Mouse (Mus musculus) limb, embryonic 13.5 days (tissue): Measurements from ENCODE around the gene Cacna2d3. TPM values are rescaled to one million over a fixed set of nuclear protein-coding genes. Genes with fewer than 3 reads are reported as not detected.

Experiments
- ATAC-seq: fragments of 200-750 bp; cut with Nextera tagmentation; 2 replicates; pipeline ENCODE4 v1.8.0; 2017; ENCODE audit warnings: low read depth, moderate number of reproducible peaks, moderate TSS enrichment; ENCODE audit not compliant: low FRiP score
- H3K27ac ChIP-seq: fragments of 300-500 bp; sonication (generic); 2 replicates; pipeline ENCODE4 v1.5.1; 2015; ENCODE audit warnings: inconsistent platforms, mild to moderate bottlenecking, moderate library complexity
- H3K27me3 ChIP-seq: fragments of 300-500 bp; sonication (generic); 2 replicates; pipeline ENCODE4 v1.6.1; 2015; ENCODE audit warnings: mild to moderate bottlenecking, inconsistent platforms
- H3K36me3 ChIP-seq: fragments of 300-500 bp; sonication (generic); 2 replicates; pipeline ENCODE4 v1.6.1; 2015; ENCODE audit warnings: inconsistent platforms, mild to moderate bottlenecking, moderate library complexity
- H3K4me1 ChIP-seq: fragments of 300-500 bp; sonication (generic); 2 replicates; pipeline ENCODE4 v1.6.1; 2015; ENCODE audit warnings: inconsistent platforms
- H3K4me2 ChIP-seq: fragments of 300-500 bp; sonication (generic); replicated peaks from 2 replicates; pipeline ENCODE4 v1.6.1; 2015; ENCODE audit warnings: inconsistent platforms, mild to moderate bottlenecking, moderate library complexity
- H3K4me3 ChIP-seq: fragments of 300-500 bp; sonication (generic); 2 replicates; pipeline ENCODE4 v1.5.1; 2015; ENCODE audit warnings: moderate library complexity, mild to moderate bottlenecking, inconsistent platforms
- H3K9ac ChIP-seq: fragments of 300-500 bp; sonication (generic); 2 replicates; pipeline ENCODE4 v1.6.1; 2015; ENCODE audit warnings: mild to moderate bottlenecking, inconsistent platforms
- H3K9me3 ChIP-seq: fragments of 300-500 bp; sonication (generic); 2 replicates; pipeline ENCODE4 v1.6.1; 2016; ENCODE audit warnings: inconsistent platforms
- WGBS: fragments of 180-500 bp; shearing (Covaris S2); methylation state at CpG from one replicate; pipeline ENCODE4 v1.1.7; 2015; 5-methylcytosine and 5-hydroxymethylcytosine counted together
- polyA plus RNA-seq: library from polyadenylated mRNA; unstranded; fragments of >200 nt; fragmentation: Nextera tagmentation; extraction: Ambion mirVana; gene quantifications from 2 replicates; pipeline ENCODE4 v1.2.1, GENCODE M21; 2015

The Cacna2d3 gene
- polyA plus RNA-seq, 1 experiment from 2014 or later, result 5.3 TPM

GRCm38 (mm10) chr14:29548646-29549045 lies 173.0 kb downstream of the Cacna2d3 start:
- Histone ChIP-seq H3K9ac (no peak overlapping the region), H3K9me3 (no peaks in the 10 kb centered on the region), H3K36me3 (no peaks in the 10 kb centered on the region), H3K27me3 (no peaks in the 10 kb centered on the region), H3K27ac (no peak overlapping the region), H3K4me1 (no peaks in the 10 kb centered on the region), H3K4me3 (no peak overlapping the region), H3K4me2 (no peak overlapping the region)
- 47% methylated on average over 5 of the region's 5 CpGs for WGBS
- ATAC-seq, result no peak

DNA sequence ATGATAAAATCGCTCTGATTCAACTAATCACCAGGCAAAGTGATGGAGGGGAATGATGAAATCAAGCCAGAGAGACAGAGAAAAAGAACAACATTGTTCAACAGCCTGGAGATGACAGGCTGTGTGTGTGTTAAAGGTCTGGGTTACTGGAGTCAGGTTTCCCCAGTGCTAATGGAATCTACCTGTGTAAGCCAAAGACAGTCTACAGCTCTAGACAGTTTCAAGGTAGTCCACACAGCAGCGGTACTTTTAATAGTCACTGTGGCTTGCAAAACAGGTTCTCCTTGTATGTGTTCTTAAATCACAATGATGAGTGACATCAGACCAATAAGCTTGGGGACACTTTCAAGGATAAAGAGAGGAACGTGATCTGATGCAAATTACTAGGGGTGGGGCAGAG lies 191.1 kb downstream of the Cacna2d3 start:
- Histone ChIP-seq H3K4me3 (no peak overlapping the region), H3K9me3 (no peaks in the 10 kb centered on the region), H3K9ac (no peak overlapping the region), H3K36me3 (no peaks in the 10 kb centered on the region), H3K4me2 (no peak overlapping the region), H3K4me1 (0 out of 2 replicates have a peak, but pooled peaks cover 4% of the 10 kb centered on the region), H3K27ac (no peak overlapping the region), H3K27me3 (no peaks in the 10 kb centered on the region)
- 72% methylated on average over 3 of the region's 3 CpGs for WGBS
- ATAC-seq, result no peak

GRCm38 (mm10) chr14:29528696-29529095 lies 193.0 kb downstream of the Cacna2d3 start:
- no peak overlapping the region for H3K9ac ChIP-seq
- no peak for ATAC-seq
- no peaks in the 10 kb centered on the region for H3K9me3 ChIP-seq
- H3K27me3 ChIP-seq, result no peaks in the 10 kb centered on the region
- no peaks in the 10 kb centered on the region for H3K36me3 ChIP-seq
- 0 out of 2 replicates have a peak, but pooled peaks cover 4% of the 10 kb centered on the region for H3K4me1 ChIP-seq
- 67% methylated on average over 10 of the region's 10 CpGs for WGBS
- H3K4me3 ChIP-seq, result no peak overlapping the region
- no peak overlapping the region for H3K27ac ChIP-seq
- no peak overlapping the region for H3K4me2 ChIP-seq

DNA sequence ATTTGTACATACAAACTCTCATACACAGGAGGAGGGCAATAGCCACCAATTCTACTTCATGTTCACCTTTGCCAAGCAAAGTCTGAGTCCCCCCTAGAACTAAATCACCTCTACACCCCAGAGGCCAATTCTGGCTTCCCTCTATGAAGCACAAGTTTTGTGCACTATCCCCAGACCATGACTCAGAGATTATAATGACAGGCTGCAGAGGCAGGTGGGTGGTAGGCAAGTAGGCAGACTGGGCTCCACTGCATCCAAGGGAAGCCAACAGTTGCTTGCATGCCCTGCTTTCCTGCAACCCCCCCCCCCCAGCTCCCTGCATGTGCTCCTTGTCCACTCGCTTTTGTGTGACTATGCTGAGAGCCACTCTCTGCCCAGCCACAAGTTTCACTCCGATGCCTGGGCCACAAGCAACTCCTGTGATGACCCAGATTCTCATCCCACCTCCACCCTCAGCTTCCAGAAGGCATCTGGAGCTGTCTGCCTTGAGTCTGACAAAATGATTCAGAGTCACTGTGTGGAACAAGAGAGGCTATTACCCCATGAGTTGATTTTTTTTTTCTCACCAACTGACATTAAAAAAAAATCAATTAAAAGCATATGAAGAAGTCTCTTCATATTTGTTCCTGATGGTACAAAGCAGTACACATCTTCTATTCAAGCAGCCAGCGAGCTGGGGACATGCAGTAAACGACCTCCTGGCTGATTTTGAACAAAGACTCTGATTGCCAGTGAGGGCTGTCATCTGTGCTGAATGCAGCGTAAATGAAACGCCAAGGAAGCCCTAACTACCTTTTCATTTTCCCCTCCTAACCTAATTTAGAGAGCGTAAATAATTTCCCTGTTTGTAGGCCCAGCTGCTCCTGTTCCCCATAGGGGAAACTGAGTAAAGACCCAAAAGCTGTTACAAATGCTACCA lies 201.7 kb downstream of the Cacna2d3 start:
- ATAC-seq, result no peak
- H3K4me3 ChIP-seq, result no peak overlapping the region
- no peak overlapping the region for H3K4me2 ChIP-seq
- no peaks in the 10 kb centered on the region for H3K9me3 ChIP-seq
- H3K36me3 ChIP-seq, result no peaks in the 10 kb centered on the region
- no peak overlapping the region for H3K9ac ChIP-seq
- H3K4me1 ChIP-seq, result no peaks in the 10 kb centered on the region
- H3K27me3 ChIP-seq, result no peaks in the 10 kb centered on the region
- WGBS, result 50% methylated on average over 7 of the region's 7 CpGs
- no peak overlapping the region for H3K27ac ChIP-seq

DNA sequence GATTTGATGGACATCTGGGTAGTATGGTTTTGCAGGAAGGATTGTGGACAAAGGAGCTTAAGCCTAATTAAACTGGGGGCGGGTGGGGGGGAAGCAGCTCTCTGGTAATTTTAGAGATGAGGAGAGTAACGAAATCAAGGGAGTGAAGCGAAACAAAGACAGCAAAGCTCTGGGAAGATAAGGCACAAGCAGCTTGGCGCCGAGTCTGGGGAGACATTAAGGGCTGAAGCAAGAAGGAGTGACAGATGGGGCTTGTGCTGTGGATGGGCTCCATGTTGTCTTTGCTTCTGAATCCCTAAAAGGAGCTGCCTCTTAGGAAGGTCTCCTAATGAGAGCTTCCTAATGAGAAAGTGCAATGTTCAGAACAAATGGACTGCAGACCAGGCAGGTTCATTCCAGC lies 219.0 kb downstream of the Cacna2d3 start:
- Histone ChIP-seq H3K36me3 (no peaks in the 10 kb centered on the region), H3K4me2 (no peak overlapping the region), H3K4me1 (peaks cover 10% of the 10 kb centered on the region), H3K27me3 (no peaks in the 10 kb centered on the region), H3K9me3 (no peaks in the 10 kb centered on the region), H3K4me3 (no peak overlapping the region), H3K9ac (no peak overlapping the region), H3K27ac (no peak overlapping the region)
- ATAC-seq, result no peak
- 80% methylated on average over 5 of the region's 5 CpGs for WGBS

DNA sequence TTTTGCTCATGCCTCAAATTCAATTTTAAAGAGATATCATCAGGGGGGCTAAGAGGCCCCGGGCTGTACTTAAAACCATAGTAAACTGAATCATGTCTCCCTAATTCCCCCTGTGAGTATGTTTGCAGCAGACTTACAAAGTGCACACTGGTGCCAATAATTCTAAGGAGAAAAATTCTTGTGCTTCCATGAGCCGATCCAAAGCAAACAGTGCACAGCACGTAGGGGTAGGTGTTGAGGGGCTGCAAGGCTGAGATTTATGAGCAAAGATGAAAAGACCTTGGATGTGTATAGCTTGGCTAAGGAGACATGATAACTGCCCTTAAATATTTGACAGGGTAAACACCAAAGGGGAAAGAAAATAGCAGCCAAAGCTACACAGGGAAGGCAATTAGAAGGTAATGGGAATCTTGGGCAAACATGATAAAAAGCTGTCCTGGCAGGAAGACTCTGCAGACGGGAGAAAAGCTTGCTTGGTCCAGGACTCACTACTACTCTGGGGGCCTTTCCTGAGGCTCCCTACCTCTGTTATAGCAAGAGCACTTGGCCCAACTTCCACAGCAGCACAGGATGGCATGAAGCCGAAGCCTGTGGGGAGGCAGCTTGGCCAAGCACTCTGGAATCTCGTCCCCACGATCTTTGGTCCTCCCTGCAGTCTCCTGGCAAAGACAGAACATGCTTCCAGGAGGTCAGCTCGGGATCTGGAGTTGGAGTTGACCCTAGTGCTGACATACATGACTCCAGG lies 222.9 kb downstream of the Cacna2d3 start:
- Histone ChIP-seq H3K9ac (no peak overlapping the region), H3K27ac (peak overlapping the region; percentile 33; the same call in 1 of the 2 replicates), H3K4me3 (no peak overlapping the region), H3K27me3 (0 out of 2 replicates have a peak, but pooled peaks cover 3% of the 10 kb centered on the region), H3K4me1 (peaks cover 10% of the 10 kb centered on the region), H3K4me2 (no peak overlapping the region), H3K36me3 (no peaks in the 10 kb centered on the region), H3K9me3 (no peaks in the 10 kb centered on the region)
- ATAC-seq, result peak; percentile 81
- WGBS, result 42% methylated on average over 8 of the region's 8 CpGs

- Histone ChIP-seq H3K9ac (no peak overlapping the region), H3K27ac (no peak overlapping the region), H3K4me2 (no peak overlapping the region), H3K27me3 (0 out of 2 replicates have a peak, but pooled peaks cover 3% of the 10 kb centered on the region), H3K9me3 (no peaks in the 10 kb centered on the region), H3K36me3 (no peaks in the 10 kb centered on the region), H3K4me3 (no peak overlapping the region), H3K4me1 (peaks cover 10% of the 10 kb centered on the region)
- 84% methylated on average over 3 of the region's 3 CpGs for WGBS
- ATAC-seq, result no peak
These were observed 225.1 kb downstream of the Cacna2d3 start for GRCm38 (mm10) chr14:29496552-29496951.

GRCm38 (mm10) chr14:29491786-29492185 lies 229.9 kb downstream of the Cacna2d3 start:
- 59% methylated on average over 1 of the region's 1 CpGs for WGBS
- Histone ChIP-seq H3K4me3 (no peak overlapping the region), H3K36me3 (no peaks in the 10 kb centered on the region), H3K4me1 (no peaks in the 10 kb centered on the region), H3K9ac (no peak overlapping the region), H3K9me3 (no peaks in the 10 kb centered on the region), H3K27me3 (0 out of 2 replicates have a peak, but pooled peaks cover 3% of the 10 kb centered on the region), H3K4me2 (no peak overlapping the region), H3K27ac (no peak overlapping the region)
- ATAC-seq, result no peak

- no peak overlapping the region for H3K4me2 ChIP-seq
- no peaks in the 10 kb centered on the region for H3K9me3 ChIP-seq
- 0 out of 2 replicates have a peak, but pooled peaks cover 5% of the 10 kb centered on the region for H3K4me1 ChIP-seq
- no peak for ATAC-seq
- no peak overlapping the region for H3K9ac ChIP-seq
- H3K27me3 ChIP-seq, result no peaks in the 10 kb centered on the region
- 74% methylated on average over 1 of the region's 1 CpGs for WGBS
- H3K27ac ChIP-seq, result no peak overlapping the region
- H3K36me3 ChIP-seq, result no peaks in the 10 kb centered on the region
- H3K4me3 ChIP-seq, result no peak overlapping the region
These were observed 236.2 kb downstream of the Cacna2d3 start for GRCm38 (mm10) chr14:29485416-29485815.

GRCm38 (mm10) chr14:29478403-29478983 lies 243.2 kb downstream of the Cacna2d3 start:
- no peak overlapping the region for H3K4me3 ChIP-seq
- no peak overlapping the region for H3K9ac ChIP-seq
- H3K27me3 ChIP-seq, result 0 out of 2 replicates have a peak, but pooled peaks cover 5% of the 10 kb centered on the region
- H3K9me3 ChIP-seq, result no peaks in the 10 kb centered on the region
- H3K36me3 ChIP-seq, result no peaks in the 10 kb centered on the region
- no peak overlapping the region for H3K4me2 ChIP-seq
- ATAC-seq, result no peak
- WGBS, result 78% methylated on average over 6 of the region's 6 CpGs
- no peaks in the 10 kb centered on the region for H3K4me1 ChIP-seq
- H3K27ac ChIP-seq, result no peak overlapping the region

- H3K4me3 ChIP-seq, result no peak overlapping the region
- H3K9me3 ChIP-seq, result no peaks in the 10 kb centered on the region
- no peak overlapping the region for H3K9ac ChIP-seq
- ATAC-seq, result no peak
- WGBS, result 89% methylated on average over 2 of the region's 2 CpGs
- no peaks in the 10 kb centered on the region for H3K4me1 ChIP-seq
- no peaks in the 10 kb centered on the region for H3K36me3 ChIP-seq
- no peak overlapping the region for H3K27ac ChIP-seq
- H3K4me2 ChIP-seq, result no peak overlapping the region
- H3K27me3 ChIP-seq, result no peaks in the 10 kb centered on the region
These were observed 257.4 kb downstream of the Cacna2d3 start for GRCm38 (mm10) chr14:29464277-29464676.

DNA sequence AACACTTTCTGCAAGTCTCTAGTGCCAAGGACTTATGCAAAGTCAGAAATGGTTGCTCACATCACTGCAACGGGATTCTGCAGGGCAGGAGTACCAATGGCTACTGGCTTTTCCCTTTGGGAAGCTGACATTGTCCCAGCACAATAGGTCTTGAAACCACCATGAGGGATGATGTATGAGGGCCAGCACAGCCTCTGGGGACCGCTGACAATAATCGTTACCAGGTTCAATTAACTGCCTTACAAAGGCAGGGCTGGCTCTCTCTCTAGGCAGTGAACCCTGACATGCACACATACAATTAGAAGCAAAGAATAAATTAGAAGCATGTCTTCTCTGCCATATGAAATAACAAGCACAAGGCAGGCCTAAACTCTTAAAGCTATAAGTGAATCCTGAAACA lies 272.5 kb downstream of the Cacna2d3 start:
- Histone ChIP-seq H3K4me2 (no peak overlapping the region), H3K36me3 (no peaks in the 10 kb centered on the region), H3K4me3 (no peak overlapping the region), H3K27ac (no peak overlapping the region), H3K27me3 (peaks cover 18% of the 10 kb centered on the region; the same call in 1 of the 2 replicates), H3K9ac (no peak overlapping the region), H3K9me3 (no peaks in the 10 kb centered on the region), H3K4me1 (peaks cover 5% of the 10 kb centered on the region; the same call in 1 of the 2 replicates)
- ATAC-seq, result no peak
- 56% methylated on average over 3 of the region's 3 CpGs for WGBS
